Comparison of ENCODE assay signal across 23 mouse cellular contexts in genomic region chr5:66607801-66608200, GRCm38 (mm10). TPM values are rescaled to one million over a fixed set of nuclear protein-coding genes. Genes with fewer than 3 reads are reported as not detected.
DNase-seq lines count a peak whose midpoint lies in the region; ATAC-seq and TF ChIP-seq lines count a peak whose summit lies in the region.
"Had no signal": no experiment of that assay in that cellular context is flagged by ENCODE, and none has a peak within 500 bp of the region (broad histone marks: within the 10 kb centered on the region; RNA-seq: fewer than 3 reads in every experiment).

No protein-coding gene starts in this region.

- intact Hi-C loops in heart, postnatal 25 days (cut with DNase I) = no loop called here

- H3K27me3 ChIP-seq in heart, embryonic 10.5 days (ENCODE audit: insufficient read depth, poor library complexity, severe bottlenecking) = no peaks in the 10 kb centered on the region
- H3K27me3 ChIP-seq in kidney, postnatal 0 days (ENCODE audit: insufficient read depth, low read length) = no peaks in the 10 kb centered on the region
- no peaks in the 10 kb centered on the region for H3K27me3 ChIP-seq in embryonic facial prominence, embryonic 13.5 days
- H3K27me3 ChIP-seq: limb, embryonic 12.5 days; neural tube, embryonic 12.5 days had no signal

- peak overlapping the region; percentile 11; the same call in 1 of the 2 replicates for H3K27ac ChIP-seq in heart, embryonic 10.5 days
- 0 out of 2 replicates have a peak overlapping the region, but pooled peaks have one; percentile 2 for H3K27ac ChIP-seq in kidney, postnatal 0 days
- peak overlapping the region; percentile 40; the same call in 1 of the 2 replicates for H3K27ac ChIP-seq in embryonic facial prominence, embryonic 13.5 days
- H3K27ac ChIP-seq: hindbrain, embryonic 14.5 days; layer of hippocampus, adult 2 months; limb, embryonic 12.5 days; neural tube, embryonic 12.5 days had no signal

- DNase-seq in heart, embryonic 10.5 days (ENCODE audit: low spot score) = no peak
- no peak for DNase-seq in heart, postnatal 25 days (ENCODE audit: low spot score)
- DNase-seq in kidney, postnatal 0 days (ENCODE audit: low spot score) = no peak
- no peak for DNase-seq in kidney, adult 9 months
- DNase-seq in gonadal fat pad, adult 2 months (ENCODE audit: low read depth) = peak; percentile 83
- no peak for DNase-seq in frontal cortex, postnatal 10 days (ENCODE audit: low spot score in 2 of 2)
- DNase-seq: adrenal gland, postnatal 25 days; cerebellum, adult 9-11 months; forebrain, postnatal 0 days; kidney, adult 8-10 months; kidney, postnatal 25 days; lung, adult 2 months; midbrain, embryonic 14.5 days; right cerebral cortex, postnatal 14 days; spleen, adult 18-20 months had no signal

- no peak overlapping the region for H3K9ac ChIP-seq in kidney, postnatal 0 days (ENCODE audit: low read depth, low read length)
- H3K9ac ChIP-seq in embryonic facial prominence, embryonic 13.5 days = no peak overlapping the region
- H3K9ac ChIP-seq: forebrain, postnatal 0 days; hindbrain, embryonic 14.5 days; limb, embryonic 12.5 days; neural tube, embryonic 12.5 days had no signal

- no peak overlapping the region for H3K4me2 ChIP-seq in kidney, postnatal 0 days (ENCODE audit: low read length)
- no peak overlapping the region for H3K4me2 ChIP-seq in embryonic facial prominence, embryonic 13.5 days
- H3K4me2 ChIP-seq: hindbrain, embryonic 14.5 days; limb, embryonic 12.5 days; liver, embryonic 11.5 days; neural tube, embryonic 12.5 days had no signal

- no peaks in the 10 kb centered on the region for H3K36me3 ChIP-seq in heart, embryonic 10.5 days
- no peaks in the 10 kb centered on the region for H3K36me3 ChIP-seq in kidney, postnatal 0 days (ENCODE audit: insufficient read depth, low read length)
- H3K36me3 ChIP-seq in embryonic facial prominence, embryonic 13.5 days = no peaks in the 10 kb centered on the region
- H3K36me3 ChIP-seq: limb, embryonic 12.5 days; neural tube, embryonic 12.5 days had no signal

- TF ChIP-seq CTCF in kidney, postnatal 0 days (IDR thresholded peaks at IDR 0.05; ENCODE audit: low read depth) = no peak

- no peak overlapping the region for H3K4me3 ChIP-seq in heart, embryonic 10.5 days
- H3K4me3 ChIP-seq in kidney, postnatal 0 days (replicated peaks; ENCODE audit: low read depth, low read length) = no peak overlapping the region
- H3K4me3 ChIP-seq in embryonic facial prominence, embryonic 13.5 days = no peak overlapping the region
- H3K4me3 ChIP-seq: layer of hippocampus, adult 2 months; limb, embryonic 12.5 days; megakaryocyte, embryonic 14.5 days; neural tube, embryonic 12.5 days had no signal

- WGBS in heart, embryonic 10.5 days = 84% methylated on average over 10 of the region's 10 CpGs
- 91% methylated on average over 10 of the region's 10 CpGs for WGBS in kidney, postnatal 0 days
- WGBS in embryonic facial prominence, embryonic 13.5 days = 83% methylated on average over 10 of the region's 10 CpGs

- peaks cover 69% of the 10 kb centered on the region for H3K4me1 ChIP-seq in heart, embryonic 10.5 days
- peaks cover 37% of the 10 kb centered on the region for H3K4me1 ChIP-seq in kidney, postnatal 0 days (replicated peaks; ENCODE audit: insufficient read depth, low read length)
- peaks cover 52% of the 10 kb centered on the region for H3K4me1 ChIP-seq in embryonic facial prominence, embryonic 13.5 days
- H3K4me1 ChIP-seq: megakaryocyte, embryonic 14.5 days had no signal

- H3K9me3 ChIP-seq in heart, embryonic 10.5 days = no peaks in the 10 kb centered on the region
- no peaks in the 10 kb centered on the region for H3K9me3 ChIP-seq in kidney, postnatal 0 days (replicated peaks; ENCODE audit: low read length)
- no peaks in the 10 kb centered on the region for H3K9me3 ChIP-seq in embryonic facial prominence, embryonic 13.5 days
- H3K9me3 ChIP-seq: limb, embryonic 12.5 days; megakaryocyte, embryonic 14.5 days; neural tube, embryonic 12.5 days had no signal

- no peak for ATAC-seq in kidney, postnatal 0 days (replicated peaks; ENCODE audit: low FRiP score, low read depth)
- no peak for ATAC-seq in embryonic facial prominence, embryonic 13.5 days (ENCODE audit: insufficient number of reproducible peaks, insufficient read depth, low FRiP score, low TSS enrichment, low read depth)
- ATAC-seq: forebrain, postnatal 0 days; inflammation-experienced regulatory T-cells, adult 6 months had no signal

RNA-seq across cellular contexts. Expression of gene Apbb2, which starts 10.8 kb away (rescaled TPM):
- 25.1 and 28.9 TPM in 2 replicates for polyA plus RNA-seq in heart, embryonic 10.5 days (2016; fragmentation: Nextera tagmentation; extraction: Ambion mirVana)
- 10 to 100 TPM; 40.2 to 46.7 TPM for total RNA-seq in heart, postnatal 25 days (2021)
- 47.0 and 52.7 TPM in 2 replicates for polyA plus RNA-seq in kidney, postnatal 0 days (2015; fragmentation: Nextera tagmentation; extraction: Ambion mirVana)
- 74.1 and 77.4 TPM in 2 replicates for polyA plus RNA-seq in embryonic facial prominence, embryonic 13.5 days (2015; fragmentation: Nextera tagmentation; extraction: Ambion mirVana)
- polyA plus RNA-seq in gonadal fat pad, adult 2 months (2012; rRNA removed) = 13.7 and 21.6 TPM in 2 replicates
